Mouse (Mus musculus) liver, adult (tissue): ENCODE measurements around the gene Mctp1.

Experiments used
- GATA4 ChIP-seq: IDR thresholded peaks from 2 replicates; pipeline ENCODE4 v1.6.1; 2014; ENCODE audit warnings: mild to moderate bottlenecking, low read length; ENCODE audit not compliant: insufficient replicate concordance

Gene Mctp1

GRCm38 (mm10) chr13:76823083-76823482, 438.7 kb downstream of the Mctp1 start:
- TF ChIP-seq GATA4 = no peak

DNA sequence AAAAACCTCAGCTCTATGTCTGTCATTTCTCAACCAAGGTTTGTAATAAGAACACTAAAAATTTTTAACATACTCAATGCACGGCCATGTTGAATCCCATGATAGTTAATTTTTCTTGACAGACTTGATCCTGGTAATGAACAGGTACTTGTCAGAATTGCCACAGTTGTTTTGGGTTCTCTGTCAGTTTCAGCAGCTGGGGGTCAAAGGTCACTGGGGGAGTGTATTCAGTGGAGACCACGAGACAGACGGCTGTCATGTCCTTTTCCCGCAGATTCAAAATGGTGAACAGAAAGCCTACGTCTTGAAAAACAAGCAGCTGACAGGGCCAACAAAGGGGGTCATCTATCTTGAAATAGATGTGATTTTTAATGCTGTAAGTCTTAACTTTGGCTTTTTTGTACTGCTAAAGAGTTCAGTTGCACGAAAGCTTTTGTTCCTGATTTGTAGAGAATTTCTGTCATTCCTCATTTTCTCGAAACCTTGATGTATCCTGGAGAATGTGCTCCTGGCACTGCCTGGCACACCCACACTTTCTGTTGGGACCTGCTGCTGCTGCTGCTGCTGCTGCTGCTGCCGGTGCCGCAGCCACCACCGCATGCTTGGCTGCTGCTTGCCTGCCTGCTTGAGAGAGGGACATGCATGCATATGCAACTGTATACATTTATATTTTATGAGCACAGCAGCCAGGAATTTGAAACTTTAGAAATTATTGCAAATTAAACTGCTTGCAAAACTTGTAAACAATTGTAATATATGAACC, 440.8 kb downstream of the Mctp1 start:
- TF ChIP-seq GATA4 = no peak

- TF ChIP-seq GATA4 = no peak
Observed at GRCm38 (mm10) chr13:76827738-76828137, 443.4 kb downstream of the Mctp1 start.

DNA sequence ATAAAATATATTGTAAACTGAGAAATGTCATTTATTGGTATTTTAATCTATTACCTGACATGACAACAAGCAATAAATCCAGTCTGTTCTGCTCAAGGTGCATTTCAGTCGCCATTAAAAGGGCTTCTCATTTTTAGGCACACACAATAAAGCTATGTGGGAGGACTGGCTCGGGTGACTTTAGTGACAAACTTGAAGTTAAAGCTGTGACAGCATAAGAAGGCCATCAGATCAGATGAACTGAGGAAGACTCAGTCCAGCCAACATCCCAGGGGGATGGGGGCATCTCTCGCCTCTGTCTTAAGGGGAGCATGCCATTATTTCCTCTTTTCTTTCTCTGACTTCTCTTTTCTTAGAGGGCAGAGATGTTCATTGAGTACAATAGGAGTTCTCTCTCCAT, 453.7 kb downstream of the Mctp1 start:
- no peak for TF ChIP-seq GATA4

GRCm38 (mm10) chr13:76840712-76841111, 456.4 kb downstream of the Mctp1 start:
- no peak for TF ChIP-seq GATA4

DNA sequence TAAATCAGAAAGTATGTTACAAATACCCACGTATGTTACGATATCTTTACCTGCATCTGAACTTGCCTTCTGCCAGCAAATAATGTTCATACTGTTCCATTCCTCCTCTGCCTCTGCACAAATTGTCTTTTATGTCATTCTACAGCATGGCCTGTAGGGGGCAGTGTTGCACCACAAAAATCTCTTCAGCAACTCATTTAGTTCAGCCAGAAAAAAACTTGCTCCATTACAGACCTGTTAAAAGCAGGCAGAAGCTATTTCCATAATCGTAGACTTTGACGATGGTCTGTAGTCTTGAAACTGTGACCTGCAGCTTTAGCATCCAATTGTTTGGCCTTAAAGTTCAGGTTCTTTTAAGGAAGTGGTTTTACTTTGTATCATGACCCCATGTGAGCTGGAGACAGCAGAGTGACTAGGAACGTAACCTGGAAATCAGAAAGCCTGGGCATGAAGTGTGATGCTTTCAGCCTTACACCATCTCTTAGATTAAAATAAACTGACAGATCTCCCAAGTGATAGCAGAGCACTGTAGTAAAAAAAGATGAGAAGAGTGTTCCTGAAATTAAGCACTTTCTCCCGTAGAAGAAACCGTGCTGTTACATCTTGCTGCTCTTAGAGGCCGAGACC, 460.4 kb downstream of the Mctp1 start:
- TF ChIP-seq GATA4 = no peak

- no peak for TF ChIP-seq GATA4
Observed at GRCm38 (mm10) chr13:76850412-76851054, 466.2 kb downstream of the Mctp1 start.

- no peak for TF ChIP-seq GATA4
Observed at GRCm38 (mm10) chr13:76854306-76854705, 470.0 kb downstream of the Mctp1 start.

DNA sequence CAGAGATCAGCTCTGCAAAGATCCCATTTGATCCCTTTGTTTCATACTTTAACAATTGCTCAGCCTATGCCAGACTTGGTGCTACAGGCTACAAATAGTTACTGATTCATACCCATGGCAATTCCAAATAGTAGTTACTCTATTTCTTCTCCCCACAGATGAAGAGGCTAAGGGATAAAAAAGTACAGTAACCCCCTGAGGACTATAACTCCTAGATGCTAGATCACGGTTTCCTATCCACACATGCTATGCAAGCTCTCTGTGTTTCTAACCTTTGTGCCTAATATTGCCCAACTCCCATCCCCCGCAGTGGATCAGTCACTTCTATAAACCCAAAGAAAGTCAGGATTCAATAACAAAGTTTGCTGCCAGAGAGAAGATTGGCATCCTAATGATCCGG, 470.7 kb downstream of the Mctp1 start:
- no peak for TF ChIP-seq GATA4

- TF ChIP-seq GATA4 = no peak
Observed at GRCm38 (mm10) chr13:76857024-76857423, 472.7 kb downstream of the Mctp1 start.

GRCm38 (mm10) chr13:76858078-76858482, 473.7 kb downstream of the Mctp1 start:
- TF ChIP-seq GATA4 = no peak

DNA sequence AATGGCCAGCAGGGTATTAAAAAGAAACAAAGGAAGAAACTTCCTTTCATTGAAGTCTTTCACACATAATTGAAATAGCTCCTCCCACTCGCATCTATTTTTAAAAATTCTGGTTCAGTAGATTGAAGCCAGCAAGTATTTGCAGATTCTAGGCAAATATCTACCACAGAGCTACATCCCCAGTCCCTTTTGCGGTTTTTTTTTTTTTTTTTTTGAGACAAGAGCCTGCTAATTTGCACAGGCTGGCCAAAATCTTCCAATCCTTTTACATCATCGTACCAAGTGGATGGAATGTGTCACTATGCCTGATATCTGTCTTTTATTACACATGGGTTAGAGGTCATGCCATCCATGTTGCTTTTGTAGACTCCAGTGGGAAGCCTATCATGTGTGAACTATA, 486.0 kb downstream of the Mctp1 start:
- no peak for TF ChIP-seq GATA4

DNA sequence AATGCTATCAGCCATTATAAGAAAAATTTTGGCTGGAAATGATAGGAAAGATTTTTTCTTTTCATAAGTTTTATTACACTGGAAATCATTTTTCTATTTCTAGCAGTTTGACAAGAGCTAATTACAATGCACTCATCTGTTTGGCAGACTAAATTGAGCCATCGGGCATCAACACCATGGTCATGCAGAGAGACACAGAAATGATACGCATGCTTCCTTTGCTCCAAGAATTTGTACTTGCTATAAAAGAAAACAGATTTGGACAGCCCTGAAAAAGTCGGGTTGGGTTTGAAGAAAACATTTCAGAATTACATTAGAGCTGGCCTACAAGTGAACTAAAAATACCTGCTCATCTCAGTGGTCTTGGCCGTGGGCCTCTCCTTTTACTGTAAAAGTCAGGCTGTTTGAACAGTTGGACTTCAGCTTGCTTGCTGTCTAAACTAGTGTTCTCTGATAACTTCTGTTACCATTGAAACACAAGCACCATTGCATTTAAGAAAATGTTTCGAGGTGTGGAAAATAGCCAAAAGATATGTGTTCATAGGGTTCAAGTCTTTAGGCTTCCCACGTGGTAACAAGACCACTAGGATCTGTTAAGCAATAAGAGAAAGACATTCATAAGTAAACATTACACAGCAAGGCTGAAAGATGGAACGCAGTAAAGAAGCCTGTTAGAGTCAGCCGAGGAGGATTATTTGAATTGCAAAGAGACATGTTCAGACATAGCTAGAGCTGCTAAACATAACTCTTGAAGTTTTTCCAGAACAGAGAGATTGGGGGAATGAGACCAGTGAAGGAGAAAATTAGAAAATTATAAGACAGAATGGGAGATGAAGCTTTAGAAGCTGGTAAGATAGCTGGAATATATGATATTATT, 493.8 kb downstream of the Mctp1 start:
- no peak for TF ChIP-seq GATA4

DNA sequence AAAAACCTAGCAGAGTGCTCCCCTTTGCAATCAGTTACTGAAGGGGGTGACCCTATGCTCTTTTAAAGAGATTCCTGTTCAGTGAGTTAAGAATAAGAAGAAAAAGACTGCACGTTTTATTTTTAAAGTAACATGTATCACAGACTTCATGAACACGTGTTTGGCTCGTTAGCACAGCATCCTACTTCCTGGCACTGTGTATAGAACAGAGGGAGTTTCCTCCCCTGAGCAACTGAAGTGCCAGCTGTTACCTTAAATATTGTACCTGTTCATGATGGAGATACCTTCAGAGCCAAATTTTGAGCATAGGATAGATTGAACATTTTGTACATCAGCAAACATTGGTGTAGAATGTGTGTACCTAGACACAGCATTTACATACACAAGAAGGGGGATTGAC, 494.7 kb downstream of the Mctp1 start:
- no peak for TF ChIP-seq GATA4

- no peak for TF ChIP-seq GATA4
Observed at GRCm38 (mm10) chr13:76884517-76885092, 500.3 kb downstream of the Mctp1 start.
